Mouse (Mus musculus) spleen, adult 2 months (tissue): Measurements from ENCODE around the gene Atxn1. TPM values are rescaled to one million over a fixed set of nuclear protein-coding genes. Genes with fewer than 3 reads are reported as not detected.

Experiments
- DNase-seq, 2 experiments: peaks; one replicate each; pipeline versions ENCODE4 v3.0.0 to v3.0.0-alpha.2; 2012 to 2021; ENCODE audit warnings: low spot score in 2 of 2, low read depth in 1 of 2
- H3K27ac ChIP-seq: fragments of 200-500 bp; 2 replicates; pipeline ENCODE4 v1.5.1; 2012; ENCODE audit warnings: low read length, inconsistent platforms; ENCODE audit not compliant: insufficient read depth
- H3K27me3 ChIP-seq: fragments of 200-500 bp; 2 replicates; pipeline ENCODE4 v1.6.1; 2012; ENCODE audit warnings: mild to moderate bottlenecking, moderate library complexity, low read length, inconsistent platforms; ENCODE audit not compliant: control insufficient read depth, insufficient read depth
- H3K36me3 ChIP-seq: fragments of 200-500 bp; 2 replicates; pipeline ENCODE4 v1.6.1; 2012; ENCODE audit warnings: mild to moderate bottlenecking, low read length, inconsistent platforms; ENCODE audit not compliant: control insufficient read depth, insufficient read depth
- H3K4me1 ChIP-seq: fragments of 200-500 bp; 2 replicates; pipeline ENCODE4 v1.6.1; 2011; ENCODE audit warnings: inconsistent platforms; ENCODE audit not compliant: control insufficient read depth, insufficient read depth, insufficient read length
- H3K4me3 ChIP-seq: fragments of 200-500 bp; 2 replicates; pipeline ENCODE4 v1.5.1; 2011; ENCODE audit warnings: mild to moderate bottlenecking, inconsistent platforms; ENCODE audit not compliant: insufficient read depth, insufficient read length; ENCODE audit errors: extremely low read depth
- CTCF ChIP-seq: fragments of 200-500 bp; IDR thresholded peaks from 2 replicates; pipeline ENCODE4 v1.5.1; 2011; ENCODE audit warnings: mild to moderate bottlenecking, inconsistent platforms; ENCODE audit not compliant: insufficient read depth, insufficient read length, insufficient replicate concordance; ENCODE audit errors: extremely low read depth
- POLR2A ChIP-seq: fragments of 200-500 bp; IDR thresholded peaks from 2 replicates; pipeline ENCODE4 v1.6.1; 2011; ENCODE audit warnings: low read depth, low read length, inconsistent platforms
- WGBS: fragments of 180-500 bp; shearing (Covaris S2); methylation state at CpG from one replicate; pipeline ENCODE4 v1.1.7; 2018; 5-methylcytosine and 5-hydroxymethylcytosine counted together
- polyA plus RNA-seq: library from polyadenylated mRNA; depleted of rRNA; stranded (reverse); fragments of >200 nt; gene quantifications from 2 replicates; pipeline ENCODE4 v1.2.3, GENCODE M21; 2012

Atxn1 gene
- polyA plus RNA-seq, 1 experiment, result 10.6 TPM

- Histone ChIP-seq H3K4me1 (peaks cover 2% of the 10 kb centered on the region; the same call in 1 of the 2 replicates), H3K27me3 (no peaks in the 10 kb centered on the region), H3K4me3 (no peak overlapping the region), H3K36me3 (no peaks in the 10 kb centered on the region), H3K27ac (no peak overlapping the region)
- DNase-seq, result no peak
- WGBS, result 70% methylated on average over 14 of the region's 14 CpGs
- TF ChIP-seq CTCF (no peak), POLR2A (no peak)
Measured at GRCm38 (mm10) chr13:45867273-45867672, 97.5 kb downstream of the Atxn1 start.

GRCm38 (mm10) chr13:45866615-45867245 lies 98.1 kb downstream of the Atxn1 start:
- WGBS, result 82% methylated on average over 8 of the region's 8 CpGs
- H3K4me1 ChIP-seq, result peaks cover under 1% of the 10 kb centered on the region; the same call in 1 of the 2 replicates
- H3K4me3 ChIP-seq, result no peak overlapping the region
- no peak for TF ChIP-seq CTCF
- no peak for TF ChIP-seq POLR2A
- no peaks in the 10 kb centered on the region for H3K36me3 ChIP-seq
- no peak for DNase-seq
- H3K27me3 ChIP-seq, result no peaks in the 10 kb centered on the region
- H3K27ac ChIP-seq, result no peak overlapping the region

- WGBS, result 83% methylated on average over 10 of the region's 10 CpGs
- DNase-seq, result no peak
- Histone ChIP-seq H3K27ac (no peak overlapping the region), H3K36me3 (no peaks in the 10 kb centered on the region), H3K4me3 (no peak overlapping the region), H3K27me3 (no peaks in the 10 kb centered on the region), H3K4me1 (peaks cover 5% of the 10 kb centered on the region; the same call in 1 of the 2 replicates)
- TF ChIP-seq POLR2A, result no peak
- TF ChIP-seq CTCF, result no peak
Measured at GRCm38 (mm10) chr13:45865620-45866019, 99.2 kb downstream of the Atxn1 start.

- H3K4me3 ChIP-seq, result no peak overlapping the region
- H3K27me3 ChIP-seq, result no peaks in the 10 kb centered on the region
- 80% methylated on average over 8 of the region's 8 CpGs for WGBS
- H3K27ac ChIP-seq, result no peak overlapping the region
- peaks cover 5% of the 10 kb centered on the region; the same call in 1 of the 2 replicates for H3K4me1 ChIP-seq
- no peaks in the 10 kb centered on the region for H3K36me3 ChIP-seq
- TF ChIP-seq POLR2A, result no peak
- TF ChIP-seq CTCF, result no peak
- no peak for DNase-seq
Measured at GRCm38 (mm10) chr13:45863779-45864178, 101.0 kb downstream of the Atxn1 start.

GRCm38 (mm10) chr13:45861885-45862605 lies 102.8 kb downstream of the Atxn1 start:
- H3K4me1 ChIP-seq, result peaks cover 5% of the 10 kb centered on the region; the same call in 1 of the 2 replicates
- no peak for DNase-seq

GRCm38 (mm10) chr13:45861098-45861580 lies 103.7 kb downstream of the Atxn1 start:
- H3K27me3 ChIP-seq, result no peaks in the 10 kb centered on the region
- DNase-seq, result no peak
- H3K36me3 ChIP-seq, result no peaks in the 10 kb centered on the region
- no peak for TF ChIP-seq CTCF
- TF ChIP-seq POLR2A, result no peak
- no peak overlapping the region for H3K4me3 ChIP-seq
- no peak overlapping the region for H3K27ac ChIP-seq
- H3K4me1 ChIP-seq, result peaks cover 6% of the 10 kb centered on the region; the same call in 1 of the 2 replicates
- WGBS, result 93% methylated on average over 10 of the region's 10 CpGs

More at GRCm38 (mm10) chr13:45861885-45862605, 102.8 kb downstream of the Atxn1 start:
- WGBS, result 79% methylated on average over 13 of the region's 13 CpGs
- no peaks in the 10 kb centered on the region for H3K27me3 ChIP-seq
- TF ChIP-seq CTCF (no peak), POLR2A (no peak)
- H3K27ac ChIP-seq, result no peak overlapping the region
- H3K4me3 ChIP-seq, result no peak overlapping the region
- H3K36me3 ChIP-seq, result no peaks in the 10 kb centered on the region
